Mouse (Mus musculus): ENCODE measurements around the gene 1700067K01Rik. TPM values are rescaled to one million over a fixed set of nuclear protein-coding genes. Genes with fewer than 3 reads are reported as not detected.
"Not testable (repeated sequence)": the region's sequence is repeated elsewhere in the genome, so short reads cannot be mapped to it uniquely, and the experiment has no call there.

1700067K01Rik gene
- polyA plus RNA-seq, 1 experiment from 2014 or later: 1.2 TPM

DNA sequence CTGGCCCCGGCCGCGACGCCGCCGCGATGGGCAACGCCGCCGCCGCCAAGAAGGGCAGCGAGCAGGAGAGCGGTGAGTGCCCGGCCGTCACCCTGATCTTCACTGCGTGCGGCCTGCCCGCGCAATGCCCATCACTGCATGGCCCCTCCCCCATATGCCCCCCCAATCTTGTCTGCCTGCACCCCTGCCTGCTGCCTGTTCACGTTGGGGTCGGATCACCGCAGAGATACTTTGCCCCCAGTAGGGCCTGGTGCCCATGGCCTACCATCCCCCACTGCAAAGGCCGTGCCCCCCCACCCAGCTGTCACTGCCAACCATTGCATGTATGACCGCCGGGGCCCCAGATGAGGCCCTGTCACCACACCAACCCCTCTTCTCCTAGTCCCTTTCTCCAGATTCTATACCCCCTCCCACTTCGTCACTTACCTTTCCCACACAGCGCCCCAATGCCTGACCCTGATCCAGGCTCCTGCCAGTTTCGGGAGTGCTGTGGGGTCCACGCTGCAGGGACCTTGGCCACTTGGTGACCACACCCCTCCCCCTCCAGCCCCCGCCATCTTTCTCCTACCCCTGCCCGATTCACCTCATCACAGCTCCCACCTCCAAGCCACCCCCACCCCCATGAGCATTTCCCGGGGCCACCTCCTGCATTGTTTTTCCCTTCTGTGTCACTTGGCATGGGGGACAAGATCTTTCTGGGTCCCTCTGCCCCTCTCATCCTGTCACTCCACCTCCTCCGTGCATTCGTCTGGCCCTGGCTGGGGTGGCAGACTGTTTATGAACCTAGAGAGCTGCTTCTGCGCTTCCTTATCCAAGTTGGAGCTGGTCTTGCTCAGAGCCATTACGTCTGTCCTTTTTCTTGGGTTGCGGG lies 27.9 kb upstream of the 1700067K01Rik start:
- Histone ChIP-seq H3K4me1 (peaks cover 43% of the 10 kb centered on the region), H3K4me3 (replicated peaks) (peak overlapping the region; percentile 93), H3K9me3 (no peaks in the 10 kb centered on the region), H3K27me3 (no peaks in the 10 kb centered on the region), H3K9ac (peak overlapping the region; percentile 86), H3K36me3 (replicated peaks) (peaks cover 18% of the 10 kb centered on the region), H3K4me2 (peak overlapping the region; percentile 99), H3K27ac (peak overlapping the region; percentile 73)
- ATAC-seq (ENCODE audit: low FRiP score): no peak
- WGBS: 6% methylated on average over 21 of the region's 37 CpGs

DNA sequence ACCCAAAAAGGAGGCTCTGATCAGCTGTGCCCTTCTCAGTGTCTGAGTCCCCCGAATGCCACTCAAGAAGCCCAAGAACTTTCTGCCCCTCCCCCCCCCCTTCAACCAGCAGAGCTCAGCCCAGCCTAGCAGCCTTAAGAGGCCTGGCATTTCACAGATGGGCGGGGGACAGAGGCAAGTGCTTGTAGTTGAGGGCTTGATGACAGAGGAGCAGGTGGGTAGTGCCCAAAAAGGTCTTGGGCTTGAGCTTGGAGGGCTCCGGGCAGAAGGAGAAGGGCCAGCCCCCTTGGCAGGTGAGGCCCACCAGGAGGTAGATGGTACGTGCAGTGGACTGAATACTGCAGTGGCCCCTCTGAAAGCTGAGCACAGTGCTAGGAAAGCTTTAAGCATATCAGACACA lies 26.8 kb upstream of the 1700067K01Rik start:
- peak overlapping the region; percentile 99 for H3K4me2 ChIP-seq
- H3K9me3 ChIP-seq: no peaks in the 10 kb centered on the region
- peaks cover 9% of the 10 kb centered on the region for H3K36me3 ChIP-seq (replicated peaks)
- H3K27ac ChIP-seq: no peak overlapping the region
- no peak overlapping the region; the same call in 1 of the 2 replicates for H3K4me3 ChIP-seq (replicated peaks)
- H3K9ac ChIP-seq: 0 out of 2 replicates have a peak overlapping the region, but pooled peaks have one; percentile 86
- no peaks in the 10 kb centered on the region for H3K27me3 ChIP-seq
- H3K4me1 ChIP-seq: peaks cover 44% of the 10 kb centered on the region
- 73% methylated on average over 4 of the region's 4 CpGs for WGBS
- ATAC-seq (ENCODE audit: low FRiP score): no peak

GRCm38 (mm10) chr8:83976101-83976630 lies 25.1 kb upstream of the 1700067K01Rik start:
- Histone ChIP-seq H3K4me1 (peaks cover 44% of the 10 kb centered on the region), H3K4me3 (replicated peaks) (no peak overlapping the region), H3K36me3 (replicated peaks) (peaks cover 11% of the 10 kb centered on the region), H3K9ac (no peak overlapping the region), H3K27ac (no peak overlapping the region), H3K4me2 (no peak overlapping the region), H3K27me3 (no peaks in the 10 kb centered on the region), H3K9me3 (no peaks in the 10 kb centered on the region)
- WGBS: 82% methylated on average over 4 of the region's 4 CpGs
- ATAC-seq (ENCODE audit: low FRiP score): no peak

DNA sequence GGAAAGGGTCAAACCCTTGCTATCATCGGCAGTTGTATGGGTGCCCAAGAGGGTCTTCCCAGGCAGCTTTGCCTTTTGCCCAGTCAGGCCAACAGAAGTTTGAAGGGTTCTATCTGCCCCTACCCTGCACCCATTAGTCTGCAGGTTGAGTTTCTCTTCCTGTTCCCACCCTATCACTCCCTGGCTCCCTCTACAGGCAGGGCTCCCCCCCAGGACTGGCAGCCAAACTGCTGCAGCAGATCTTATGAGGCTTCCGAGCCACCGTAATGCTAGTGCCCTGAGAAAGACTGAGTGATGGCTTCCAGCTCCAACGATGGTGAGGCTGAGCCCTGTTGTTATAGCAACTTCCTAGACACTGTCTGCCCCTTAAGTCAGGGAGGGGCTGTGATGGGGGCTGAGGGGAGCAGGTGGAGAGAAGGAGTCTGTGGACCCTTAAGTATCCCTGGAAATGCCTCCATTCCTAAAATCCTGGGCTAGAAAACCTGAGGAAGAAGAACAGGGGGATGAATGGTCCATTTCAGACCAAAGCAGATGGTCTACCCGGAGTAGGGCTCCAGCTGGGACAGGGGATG lies 24.4 kb upstream of the 1700067K01Rik start:
- no peak overlapping the region for H3K4me2 ChIP-seq
- H3K4me1 ChIP-seq: peaks cover 39% of the 10 kb centered on the region
- no peak for ATAC-seq (ENCODE audit: low FRiP score)

DNA sequence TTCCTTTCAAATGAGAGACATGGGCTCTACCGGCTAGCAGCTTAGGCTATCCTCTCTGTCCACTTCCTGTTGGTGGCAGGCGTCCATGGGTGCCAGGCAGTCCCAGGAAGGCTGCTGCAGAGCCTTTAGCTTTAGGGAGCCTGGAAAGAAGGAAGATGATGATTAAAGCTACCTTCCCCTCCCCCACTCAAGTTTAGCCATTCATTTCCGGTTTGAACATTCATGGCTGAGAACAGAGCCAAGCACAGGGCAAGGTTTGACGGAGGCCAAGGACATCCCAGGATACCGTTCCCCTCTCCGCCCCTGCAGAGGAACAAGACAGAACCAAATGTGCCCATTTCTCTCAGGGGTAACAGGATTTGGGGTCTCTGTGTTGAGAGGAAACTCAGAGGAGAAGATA lies 23.7 kb upstream of the 1700067K01Rik start:
- Histone ChIP-seq H3K36me3 (replicated peaks) (peaks cover 26% of the 10 kb centered on the region), H3K9me3 (no peaks in the 10 kb centered on the region), H3K4me2 (no peak overlapping the region), H3K27ac (no peak overlapping the region), H3K27me3 (no peaks in the 10 kb centered on the region), H3K4me1 (peaks cover 36% of the 10 kb centered on the region), H3K9ac (no peak overlapping the region; the same call in 1 of the 2 replicates), H3K4me3 (replicated peaks) (no peak overlapping the region)
- no peak for ATAC-seq (ENCODE audit: low FRiP score)
- 64% methylated on average over 6 of the region's 6 CpGs for WGBS

More for the DNA sequence above, 24.4 kb upstream of the 1700067K01Rik start:
- H3K27me3 ChIP-seq: no peaks in the 10 kb centered on the region
- H3K4me3 ChIP-seq (replicated peaks): no peak overlapping the region
- no peak overlapping the region for H3K27ac ChIP-seq
- H3K9ac ChIP-seq: no peak overlapping the region
- no peaks in the 10 kb centered on the region for H3K9me3 ChIP-seq
- H3K36me3 ChIP-seq (replicated peaks): peaks cover 18% of the 10 kb centered on the region
- 89% methylated on average over 5 of the region's 5 CpGs for WGBS

DNA sequence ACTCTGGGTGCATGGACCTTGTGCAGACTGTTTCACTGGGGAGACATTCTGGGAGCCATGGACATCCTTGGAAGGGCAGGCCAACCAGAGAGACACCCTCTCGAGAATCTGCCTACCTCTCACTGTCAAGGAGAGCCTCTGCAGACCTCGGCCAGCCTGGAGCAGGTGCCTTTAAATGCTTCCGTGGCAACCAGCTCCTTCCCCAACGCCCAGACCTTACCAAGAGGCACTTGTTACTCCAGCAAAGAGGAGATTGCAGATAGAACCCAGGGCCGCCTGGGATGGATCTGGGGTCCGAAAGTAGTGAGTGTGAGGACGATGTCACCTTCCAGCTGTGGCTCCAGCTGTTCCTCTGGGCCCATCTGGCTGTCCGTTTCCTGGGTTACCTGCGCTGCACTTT lies 23.1 kb upstream of the 1700067K01Rik start:
- H3K36me3 ChIP-seq (replicated peaks): peaks cover 32% of the 10 kb centered on the region
- WGBS: 78% methylated on average over 9 of the region's 9 CpGs
- no peak overlapping the region for H3K4me2 ChIP-seq
- no peak overlapping the region for H3K4me3 ChIP-seq (replicated peaks)
- H3K27me3 ChIP-seq: no peaks in the 10 kb centered on the region
- H3K9me3 ChIP-seq: no peaks in the 10 kb centered on the region
- H3K27ac ChIP-seq: peak overlapping the region; percentile 32; the same call in 1 of the 2 replicates
- no peak for ATAC-seq (ENCODE audit: low FRiP score)
- H3K9ac ChIP-seq: 0 out of 2 replicates have a peak overlapping the region, but pooled peaks have one; percentile 33
- H3K4me1 ChIP-seq: peaks cover 35% of the 10 kb centered on the region

GRCm38 (mm10) chr8:83980250-83980649 lies 21.1 kb upstream of the 1700067K01Rik start:
- ATAC-seq (ENCODE audit: low FRiP score): no peak

GRCm38 (mm10) chr8:83980845-83981244 lies 20.5 kb upstream of the 1700067K01Rik start:
- Histone ChIP-seq H3K36me3 (replicated peaks) (peaks cover 53% of the 10 kb centered on the region), H3K9ac (no peak overlapping the region), H3K27ac (no peak overlapping the region), H3K4me3 (replicated peaks) (no peak overlapping the region), H3K9me3 (no peaks in the 10 kb centered on the region), H3K4me1 (peaks cover 19% of the 10 kb centered on the region), H3K27me3 (no peaks in the 10 kb centered on the region), H3K4me2 (no peak overlapping the region)
- ATAC-seq (ENCODE audit: low FRiP score): no peak
- WGBS: 86% methylated on average over 8 of the region's 8 CpGs

More at GRCm38 (mm10) chr8:83980250-83980649, 21.1 kb upstream of the 1700067K01Rik start:
- Histone ChIP-seq H3K4me3 (replicated peaks) (no peak overlapping the region), H3K36me3 (replicated peaks) (peaks cover 50% of the 10 kb centered on the region), H3K4me1 (peaks cover 19% of the 10 kb centered on the region), H3K4me2 (no peak overlapping the region), H3K27me3 (no peaks in the 10 kb centered on the region), H3K27ac (no peak overlapping the region), H3K9ac (no peak overlapping the region), H3K9me3 (no peaks in the 10 kb centered on the region)
- WGBS: 87% methylated on average over 1 of the region's 1 CpGs

DNA sequence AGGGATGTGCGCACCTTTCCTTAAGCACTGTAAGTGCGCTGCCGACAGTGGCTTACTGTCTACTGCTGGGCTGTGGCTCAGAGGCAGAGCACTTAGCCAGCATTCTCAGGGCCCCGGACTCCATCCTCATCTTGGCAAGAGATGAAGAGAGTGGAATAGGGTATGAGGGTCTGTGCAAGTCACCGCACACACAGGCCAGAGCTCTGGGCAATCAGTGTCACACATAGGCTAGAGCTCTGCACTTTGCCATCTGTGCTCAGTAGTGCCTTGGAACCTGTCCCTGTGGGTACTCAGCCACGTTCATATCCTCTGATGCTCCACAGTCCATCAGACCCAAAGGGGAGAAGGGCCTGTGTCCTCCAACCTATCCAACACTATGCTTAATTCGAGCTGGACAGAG lies 19.8 kb upstream of the 1700067K01Rik start:
- Histone ChIP-seq H3K9ac (no peak overlapping the region), H3K27me3 (no peaks in the 10 kb centered on the region), H3K4me1 (peaks cover 19% of the 10 kb centered on the region), H3K36me3 (replicated peaks) (peaks cover 60% of the 10 kb centered on the region), H3K9me3 (no peaks in the 10 kb centered on the region), H3K27ac (no peak overlapping the region), H3K4me3 (replicated peaks) (no peak overlapping the region), H3K4me2 (no peak overlapping the region)
- no peak for ATAC-seq (ENCODE audit: low FRiP score)
- 97% methylated on average over 7 of the region's 7 CpGs for WGBS

DNA sequence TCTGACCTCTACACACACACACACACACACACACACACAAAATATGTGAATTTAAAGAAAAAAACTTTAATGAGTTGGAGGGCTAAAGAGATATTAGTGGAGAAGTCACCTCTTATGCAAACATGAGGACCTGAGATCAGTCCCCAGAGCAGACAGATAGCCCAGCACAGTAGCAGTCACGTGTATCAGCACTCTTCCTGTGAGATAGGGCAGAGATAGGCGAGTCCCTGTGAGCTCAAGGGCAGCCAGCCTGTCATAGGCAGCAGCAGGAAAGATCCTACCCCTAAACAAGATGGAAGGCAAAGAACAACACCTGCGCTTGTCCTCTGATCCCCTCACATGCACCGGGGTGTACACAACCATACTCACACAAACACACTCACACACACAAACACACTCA lies 18.9 kb upstream of the 1700067K01Rik start:
- ATAC-seq (ENCODE audit: low FRiP score): no peak
- peaks cover 69% of the 10 kb centered on the region for H3K36me3 ChIP-seq (replicated peaks)
- WGBS: 89% methylated on average over 4 of the region's 4 CpGs

GRCm38 (mm10) chr8:83983222-83983621 lies 18.1 kb upstream of the 1700067K01Rik start:
- not testable (repeated sequence) for H3K9ac ChIP-seq; H3K4me1 ChIP-seq; H3K27me3 ChIP-seq; ATAC-seq (ENCODE audit: low FRiP score); H3K27ac ChIP-seq; H3K4me3 ChIP-seq (replicated peaks); H3K4me2 ChIP-seq; H3K9me3 ChIP-seq
- 97% methylated on average over 2 of the region's 2 CpGs for WGBS
- H3K36me3 ChIP-seq (replicated peaks): peaks cover 76% of the 10 kb centered on the region

More for the DNA sequence above, 18.9 kb upstream of the 1700067K01Rik start:
- peaks cover 11% of the 10 kb centered on the region for H3K4me1 ChIP-seq
- H3K9me3 ChIP-seq: no peaks in the 10 kb centered on the region
- no peak overlapping the region for H3K4me2 ChIP-seq
- no peak overlapping the region for H3K27ac ChIP-seq
- no peak overlapping the region for H3K9ac ChIP-seq
- no peaks in the 10 kb centered on the region for H3K27me3 ChIP-seq
- no peak overlapping the region for H3K4me3 ChIP-seq (replicated peaks)

DNA sequence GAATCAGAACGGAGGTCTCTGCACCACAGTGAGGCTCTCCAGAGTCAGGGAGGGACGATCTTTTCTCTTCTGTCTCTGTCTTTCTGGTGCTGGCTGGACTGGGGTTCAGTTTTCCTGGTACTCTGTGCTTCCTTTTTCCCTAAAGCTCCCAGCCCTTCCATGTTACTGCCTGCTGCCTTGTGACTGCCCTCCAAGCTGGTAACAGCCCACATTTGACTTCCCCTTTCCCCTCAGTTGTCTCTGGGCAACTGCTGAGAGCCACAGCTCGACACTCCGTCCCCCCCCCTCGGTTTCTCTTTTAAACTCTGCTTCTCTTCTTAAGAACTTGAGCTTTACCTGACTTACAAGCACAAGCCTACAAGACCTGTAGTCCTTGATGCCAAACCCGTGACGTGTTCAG lies 12.1 kb upstream of the 1700067K01Rik start:
- peaks cover 85% of the 10 kb centered on the region for H3K36me3 ChIP-seq (replicated peaks)
- 92% methylated on average over 7 of the region's 7 CpGs for WGBS

More for the DNA sequence above, 12.1 kb upstream of the 1700067K01Rik start:
- Histone ChIP-seq H3K9me3 (no peaks in the 10 kb centered on the region), H3K4me1 (no peaks in the 10 kb centered on the region), H3K27ac (no peak overlapping the region), H3K4me3 (replicated peaks) (no peak overlapping the region), H3K9ac (no peak overlapping the region), H3K4me2 (no peak overlapping the region), H3K27me3 (no peaks in the 10 kb centered on the region)
- ATAC-seq (ENCODE audit: low FRiP score): no peak

Data from forebrain, embryonic 12.5 days (tissue).